Mouse (Mus musculus): ENCODE data around the gene C1qtnf1. TPM values are rescaled to one million over a fixed set of nuclear protein-coding genes. Genes with fewer than 3 reads are reported as not detected.

Gene C1qtnf1
- total and polyA plus RNA-seq, 2 experiments from 2014 or later = 5.8 to 7.8 TPM

DNA sequence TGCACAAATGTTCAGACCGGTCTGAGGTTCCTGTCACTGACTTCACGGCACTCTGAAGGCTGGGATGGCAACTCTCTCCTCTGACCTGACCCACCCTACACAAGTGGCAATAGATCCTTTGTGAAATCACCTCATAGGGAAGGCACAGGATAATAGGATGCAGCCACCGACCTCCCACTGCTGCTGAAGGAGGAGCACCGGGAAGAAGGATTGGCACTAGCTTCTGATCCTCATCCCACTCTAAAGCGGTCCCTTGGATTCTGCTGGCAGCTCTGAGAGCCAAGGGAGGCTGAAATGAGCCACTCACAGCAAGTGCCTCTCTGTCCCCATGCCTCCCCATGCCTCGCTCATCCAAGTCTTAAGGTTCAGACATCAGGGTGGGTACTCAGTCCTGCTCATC, 33.5 kb upstream of the C1qtnf1 start:
- no peak for DNase-seq (ENCODE audit: low spot score)
- Histone ChIP-seq H3K27ac (ENCODE audit: low read depth) (no peak overlapping the region), H3K27me3 (ENCODE audit: control insufficient read depth, insufficient read depth, low read length) (no peaks in the 10 kb centered on the region), H3K4me2 (ENCODE audit: low read depth, low read length) (no peak overlapping the region), H3K4me3 (ENCODE audit: low read depth, low read length) (no peak overlapping the region), H3K9ac (replicated peaks; ENCODE audit: low read depth, low read length) (no peak overlapping the region; the same call in 1 of the 2 replicates), H3K9me3 (replicated peaks; ENCODE audit: control insufficient read depth, low read length) (no peaks in the 10 kb centered on the region), H3K36me3 (replicated peaks; ENCODE audit: control insufficient read depth, insufficient read depth, low read length) (peaks cover 28% of the 10 kb centered on the region), H3K4me1 (ENCODE audit: control insufficient read depth, insufficient read depth) (peaks cover 2% of the 10 kb centered on the region)
- ATAC-seq (ENCODE audit: insufficient read depth, low read depth) = no peak
- no peak for TF ChIP-seq EP300 (IDR thresholded peaks at IDR 0.05; ENCODE audit: low read depth)
- WGBS = 66% methylated on average over 6 of the region's 6 CpGs

DNA sequence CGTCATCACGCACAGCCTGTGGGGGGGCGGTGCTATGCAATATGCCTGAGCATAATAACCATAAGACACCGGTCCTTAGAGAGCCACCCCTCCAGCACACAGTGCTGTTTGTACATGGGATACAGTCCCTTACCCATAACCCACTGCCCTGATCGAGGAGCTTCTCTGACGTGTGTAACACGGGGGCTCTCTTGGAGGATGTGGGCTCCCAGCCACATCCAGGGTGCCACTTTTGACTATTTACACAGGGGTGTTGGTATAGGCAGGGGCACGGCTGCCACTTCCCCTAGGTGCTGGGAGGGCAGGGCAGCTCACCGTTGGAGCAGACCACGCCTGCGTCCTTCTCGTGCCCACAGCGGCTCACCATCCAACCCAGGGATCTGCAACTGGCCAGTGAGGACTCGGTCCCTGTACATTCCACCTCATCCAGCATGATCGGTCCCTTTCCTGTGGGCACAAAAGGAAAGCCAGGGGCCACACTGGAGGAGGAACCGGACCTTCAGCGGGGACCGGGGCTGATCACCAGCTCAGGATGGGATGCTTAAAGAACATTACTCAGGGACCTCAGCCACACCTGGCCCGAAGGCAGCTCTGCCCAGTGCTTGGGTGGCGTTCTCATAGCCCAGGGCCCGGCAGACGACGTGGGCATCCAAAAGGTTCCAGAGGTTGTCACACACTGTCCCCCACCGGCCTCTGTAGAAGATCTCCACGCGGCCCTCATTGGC, 30.0 kb upstream of the C1qtnf1 start:
- H3K9me3 ChIP-seq (replicated peaks; ENCODE audit: control insufficient read depth, low read length) = no peaks in the 10 kb centered on the region
- H3K4me3 ChIP-seq (ENCODE audit: low read depth, low read length) = no peak overlapping the region
- no peak overlapping the region for H3K27ac ChIP-seq (ENCODE audit: low read depth)
- peaks cover 28% of the 10 kb centered on the region for H3K4me1 ChIP-seq (ENCODE audit: control insufficient read depth, insufficient read depth)
- H3K27me3 ChIP-seq (ENCODE audit: control insufficient read depth, insufficient read depth, low read length) = no peaks in the 10 kb centered on the region
- H3K9ac ChIP-seq (replicated peaks; ENCODE audit: low read depth, low read length) = no peak overlapping the region
- peaks cover 26% of the 10 kb centered on the region for H3K36me3 ChIP-seq (replicated peaks; ENCODE audit: control insufficient read depth, insufficient read depth, low read length)
- DNase-seq (ENCODE audit: low spot score) (no peak), ATAC-seq (ENCODE audit: insufficient read depth, low read depth) (no peak)
- no peak overlapping the region for H3K4me2 ChIP-seq (ENCODE audit: low read depth, low read length)
- TF ChIP-seq CTCF (IDR thresholded peaks at IDR 0.05; ENCODE audit: low read depth) (no peak), EP300 (IDR thresholded peaks at IDR 0.05; ENCODE audit: low read depth) (no peak)
- 91% methylated on average over 26 of the region's 26 CpGs for WGBS

DNA sequence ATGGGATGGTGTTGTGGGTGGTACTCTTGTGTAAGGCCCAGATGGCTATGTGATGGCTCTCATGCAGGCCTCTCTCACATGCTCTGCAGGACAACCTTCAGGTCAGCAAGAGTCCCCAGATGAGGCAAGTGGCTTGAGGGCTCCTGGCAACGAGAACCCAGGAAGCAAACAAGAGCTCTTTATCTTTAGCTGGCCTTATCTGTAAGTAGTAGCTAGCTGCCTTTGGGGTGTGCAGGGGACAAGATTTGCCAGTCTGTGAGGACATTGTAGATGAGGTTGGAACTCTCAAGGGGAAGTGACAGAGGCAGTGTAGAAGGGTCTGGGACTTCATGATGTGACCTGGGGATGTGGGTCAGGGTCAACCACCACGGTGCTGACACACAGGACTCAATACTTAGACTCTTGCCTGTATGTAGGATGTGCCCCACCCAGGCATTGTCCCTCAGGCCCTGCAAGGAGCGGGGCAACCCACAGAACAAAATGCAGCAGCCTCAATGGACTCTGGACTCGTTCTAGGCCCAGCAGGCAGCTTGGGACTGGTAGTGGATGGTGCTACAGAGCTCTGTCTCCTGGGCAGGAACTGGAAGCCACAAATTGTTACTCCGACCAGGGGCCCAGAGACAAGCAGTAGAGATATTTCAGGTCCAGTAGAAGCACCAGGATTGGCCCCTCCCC, 28.0 kb upstream of the C1qtnf1 start:
- Histone ChIP-seq H3K4me3 (ENCODE audit: low read depth, low read length) (peak overlapping the region; percentile 22), H3K4me2 (ENCODE audit: low read depth, low read length) (peak overlapping the region; percentile 56), H3K27ac (ENCODE audit: low read depth) (peak overlapping the region; percentile 88), H3K9me3 (replicated peaks; ENCODE audit: control insufficient read depth, low read length) (no peaks in the 10 kb centered on the region), H3K4me1 (ENCODE audit: control insufficient read depth, insufficient read depth) (peaks cover 28% of the 10 kb centered on the region), H3K36me3 (replicated peaks; ENCODE audit: control insufficient read depth, insufficient read depth, low read length) (peaks cover 22% of the 10 kb centered on the region), H3K27me3 (ENCODE audit: control insufficient read depth, insufficient read depth, low read length) (no peaks in the 10 kb centered on the region), H3K9ac (replicated peaks; ENCODE audit: low read depth, low read length) (no peak overlapping the region)
- no peak for ATAC-seq (ENCODE audit: insufficient read depth, low read depth)
- TF ChIP-seq EP300 (IDR thresholded peaks at IDR 0.05; ENCODE audit: low read depth) (no peak), CTCF (IDR thresholded peaks at IDR 0.05; ENCODE audit: low read depth) (no peak)
- DNase-seq (ENCODE audit: low spot score) = no peak
- 35% methylated on average over 5 of the region's 5 CpGs for WGBS

DNA sequence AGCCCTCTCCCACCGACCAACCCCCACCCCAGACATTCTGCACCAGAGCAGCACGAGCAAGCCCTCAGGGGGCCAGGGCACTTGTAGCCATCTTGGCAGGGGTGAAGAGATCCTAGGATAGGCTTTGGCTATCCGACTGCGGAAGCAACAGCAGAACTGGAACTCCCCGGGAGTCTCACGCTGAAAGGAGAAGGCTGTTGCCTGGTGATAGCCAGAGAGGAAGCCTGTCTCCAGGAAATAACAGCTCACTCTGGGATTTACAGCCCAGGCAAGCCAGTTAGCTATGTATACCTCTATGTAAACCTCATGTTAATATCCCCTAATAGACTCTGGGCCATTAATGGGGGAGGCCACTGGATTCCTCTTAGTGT, 27.5 kb upstream of the C1qtnf1 start:
- WGBS = 16% methylated on average over 6 of the region's 6 CpGs
- Histone ChIP-seq H3K9ac (replicated peaks; ENCODE audit: low read depth, low read length) (no peak overlapping the region), H3K4me2 (ENCODE audit: low read depth, low read length) (peak overlapping the region; percentile 56), H3K4me1 (ENCODE audit: control insufficient read depth, insufficient read depth) (peaks cover 28% of the 10 kb centered on the region), H3K9me3 (replicated peaks; ENCODE audit: control insufficient read depth, low read length) (no peaks in the 10 kb centered on the region), H3K36me3 (replicated peaks; ENCODE audit: control insufficient read depth, insufficient read depth, low read length) (peaks cover 19% of the 10 kb centered on the region), H3K27ac (ENCODE audit: low read depth) (peak overlapping the region; percentile 88), H3K27me3 (ENCODE audit: control insufficient read depth, insufficient read depth, low read length) (no peaks in the 10 kb centered on the region), H3K4me3 (ENCODE audit: low read depth, low read length) (peak overlapping the region; percentile 22)
- DNase-seq (ENCODE audit: low spot score) = peak; percentile 71
- TF ChIP-seq CTCF (IDR thresholded peaks at IDR 0.05; ENCODE audit: low read depth) = no peak
- no peak for TF ChIP-seq EP300 (IDR thresholded peaks at IDR 0.05; ENCODE audit: low read depth)
- ATAC-seq (ENCODE audit: insufficient read depth, low read depth) = peak; percentile 47

DNA sequence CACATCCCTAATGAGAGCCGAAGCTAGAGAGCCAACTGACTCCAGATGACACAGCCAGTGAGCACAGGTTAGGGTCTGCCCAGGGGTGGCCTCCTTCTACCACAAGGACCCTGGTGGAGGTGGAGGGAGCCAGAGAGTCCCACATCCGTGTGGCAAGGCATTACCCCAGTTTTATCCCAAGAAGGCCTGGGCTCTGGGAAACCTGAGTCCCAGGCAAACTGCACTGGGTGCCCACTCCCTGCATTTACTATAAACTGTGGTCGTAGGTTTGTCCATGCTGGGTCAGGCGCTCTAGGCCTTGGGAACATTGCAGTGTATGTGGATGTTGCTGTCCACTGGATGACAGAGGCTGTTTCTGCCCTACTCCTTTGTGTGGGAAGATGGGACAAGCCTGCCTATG, 26.8 kb upstream of the C1qtnf1 start:
- peak overlapping the region; percentile 45; the same call in 1 of the 2 replicates for H3K9ac ChIP-seq (replicated peaks; ENCODE audit: low read depth, low read length)
- 79% methylated on average over 4 of the region's 4 CpGs for WGBS
- H3K4me2 ChIP-seq (ENCODE audit: low read depth, low read length) = peak overlapping the region; percentile 56
- peaks cover 28% of the 10 kb centered on the region for H3K4me1 ChIP-seq (ENCODE audit: control insufficient read depth, insufficient read depth)
- H3K4me3 ChIP-seq (ENCODE audit: low read depth, low read length) = peak overlapping the region; percentile 22
- H3K36me3 ChIP-seq (replicated peaks; ENCODE audit: control insufficient read depth, insufficient read depth, low read length) = peaks cover 12% of the 10 kb centered on the region
- no peaks in the 10 kb centered on the region for H3K9me3 ChIP-seq (replicated peaks; ENCODE audit: control insufficient read depth, low read length)
- DNase-seq (ENCODE audit: low spot score) = no peak
- ATAC-seq (ENCODE audit: insufficient read depth, low read depth) = no peak
- no peaks in the 10 kb centered on the region for H3K27me3 ChIP-seq (ENCODE audit: control insufficient read depth, insufficient read depth, low read length)
- peak overlapping the region; percentile 88 for H3K27ac ChIP-seq (ENCODE audit: low read depth)
- TF ChIP-seq CTCF (IDR thresholded peaks at IDR 0.05; ENCODE audit: low read depth) (no peak), EP300 (IDR thresholded peaks at IDR 0.05; ENCODE audit: low read depth) (no peak)
